Mouse (Mus musculus) 416B (cell line): ENCODE results near the gene Prkd2.

ENCODE experiments used
- DNase-seq: peaks from one replicate; pipeline ENCODE4 v3.0.0; 2011; ENCODE audit warnings: low read depth

Prkd2 gene

GRCm38 (mm10) chr7:16842645-16843063 is at the start of gene Prkd2:
Prkd2 (plus strand) TSS chr7:16842902.
- peak; percentile 98 for DNase-seq

- no peak for DNase-seq
Observed at GRCm38 (mm10) chr7:16793010-16793725, 49.5 kb upstream of the Prkd2 start.

GRCm38 (mm10) chr7:16794886-16795285 is 47.8 kb upstream of the Prkd2 start:
- no peak for DNase-seq

- peak; percentile 70 for DNase-seq
Observed at GRCm38 (mm10) chr7:16804409-16805028, 38.2 kb upstream of the Prkd2 start.

- no peak for DNase-seq
Observed at GRCm38 (mm10) chr7:16807936-16808335, 34.8 kb upstream of the Prkd2 start.

GRCm38 (mm10) chr7:16808647-16809046 is 34.1 kb upstream of the Prkd2 start:
- no peak for DNase-seq

GRCm38 (mm10) chr7:16809739-16810138 is 33.0 kb upstream of the Prkd2 start:
- peak; percentile 61 for DNase-seq

- DNase-seq: no peak
Observed at GRCm38 (mm10) chr7:16810399-16810919, 32.2 kb upstream of the Prkd2 start.

GRCm38 (mm10) chr7:16810920-16811648 is 31.6 kb upstream of the Prkd2 start:
- DNase-seq: no peak

- no peak for DNase-seq
Observed at GRCm38 (mm10) chr7:16811649-16812070, 31.0 kb upstream of the Prkd2 start.

GRCm38 (mm10) chr7:16812505-16812904 is 30.2 kb upstream of the Prkd2 start:
- no peak for DNase-seq

- peak; percentile 36 for DNase-seq
Observed at GRCm38 (mm10) chr7:16815351-16815941, 27.3 kb upstream of the Prkd2 start, which contains the start of gene Strn4. Strn4 (plus strand) TSS chr7:16815889.

- peak; percentile 60 for DNase-seq
Observed at GRCm38 (mm10) chr7:16816078-16816474, 26.6 kb upstream of the Prkd2 start.

GRCm38 (mm10) chr7:16816475-16817122 is 26.1 kb upstream of the Prkd2 start, which contains the start of gene Fkrp:
Fkrp (minus strand) TSS chr7:16816732.
- no peak for DNase-seq

GRCm38 (mm10) chr7:16817693-16818092 is 25.0 kb upstream of the Prkd2 start:
- DNase-seq: no peak

GRCm38 (mm10) chr7:16819794-16820193 is 22.9 kb upstream of the Prkd2 start:
- DNase-seq: no peak

GRCm38 (mm10) chr7:16820271-16820763 is 22.4 kb upstream of the Prkd2 start:
- DNase-seq: no peak

GRCm38 (mm10) chr7:16821091-16821490 is 21.6 kb upstream of the Prkd2 start:
- DNase-seq: no peak

GRCm38 (mm10) chr7:16821669-16822101 is 21.0 kb upstream of the Prkd2 start:
- DNase-seq: no peak

GRCm38 (mm10) chr7:16823734-16824133 is 19.0 kb upstream of the Prkd2 start:
- no peak for DNase-seq

- peak; percentile 86 for DNase-seq
Observed at GRCm38 (mm10) chr7:16825785-16826184, 16.9 kb upstream of the Prkd2 start.
